Mouse (Mus musculus): ENCODE data around the gene Lamtor2. TPM values are rescaled to one million over a fixed set of nuclear protein-coding genes. Genes with fewer than 3 reads are reported as not detected.

Lamtor2 gene
- total and polyA plus RNA-seq, 3 experiments, result 125 to 188 TPM; not detected in 1

GRCm38 (mm10) chr3:88518411-88518810, 34.5 kb downstream of the Lamtor2 start:
- Histone ChIP-seq H3K4me1 (ENCODE audit: control insufficient read depth in 1 of 2, insufficient read depth in 2 of 2, low read length in 2 of 2) (peaks cover 6 to 19% of the 10 kb centered on the region in 2 experiments; a peak in 3 of 4 replicates), H3K4me3 (ENCODE audit: control insufficient read depth in 1 of 2, insufficient read depth in 1 of 2, low read depth in 2 of 2, low read length in 2 of 2) (no peak overlapping the region), H3K79me2 (ENCODE audit: control insufficient read depth, insufficient read depth, low read length, poor library complexity) (no peaks in the 10 kb centered on the region), H3K9ac (ENCODE audit: control insufficient read depth, low read depth, low read length, poor library complexity, severe bottlenecking) (no peak overlapping the region), H3K27ac (ENCODE audit: control insufficient read depth, low read depth, low read length) (no peak overlapping the region), H3K9me3 (replicated peaks; ENCODE audit: insufficient read depth, low read length) (no peaks in the 10 kb centered on the region), H3K27me3 (ENCODE audit: control insufficient read depth in 1 of 2, insufficient read depth in 2 of 2, low read length in 2 of 2) (no peaks in the 10 kb centered on the region), H3K36me3 (ENCODE audit: control insufficient read depth in 1 of 2, insufficient read depth in 2 of 2, low read length in 2 of 2) (peaks cover 0 to 13% of the 10 kb centered on the region in 2 experiments; a peak in 2 of 4 replicates)
- TF ChIP-seq USF1 (IDR thresholded peaks at IDR 0.05; ENCODE audit: low read depth, low read length) (no peak), ZC3H11A (IDR thresholded peaks at IDR 0.05; ENCODE audit: low read depth, low read length) (no peak), TCF12 (IDR thresholded peaks at IDR 0.05; ENCODE audit: low read depth, low read length) (no peak), MAFK (IDR thresholded peaks at IDR 0.05; ENCODE audit: borderline replicate concordance, low read depth, low read length) (no peak), MEF2A (IDR thresholded peaks at IDR 0.05; ENCODE audit: extremely low read depth, insufficient replicate concordance, low read depth, low read length, poor library complexity, severe bottlenecking) (no peak), MXI1 (IDR thresholded peaks at IDR 0.05; ENCODE audit: low read depth, low read length) (no peak), POLR2AphosphoS5 (IDR thresholded peaks at IDR 0.05; ENCODE audit: borderline replicate concordance, low read depth, low read length) (no peak)
- no peak for DNase-seq (ENCODE audit: low read depth, low spot score)

GRCm38 (mm10) chr3:88516407-88516806, 36.5 kb downstream of the Lamtor2 start:
- TF ChIP-seq GABPA (IDR thresholded peaks at IDR 0.05; ENCODE audit: low read depth, low read length) (no peak), NELFE (IDR thresholded peaks at IDR 0.05; ENCODE audit: low read depth, low read length) (no peak), ZC3H11A (IDR thresholded peaks at IDR 0.05; ENCODE audit: low read depth, low read length) (no peak), RCOR1 (IDR thresholded peaks at IDR 0.05; ENCODE audit: low read depth, low read length) (no peak), MAZ (IDR thresholded peaks at IDR 0.05; ENCODE audit: low read depth, low read length) (no peak), HCFC1 (IDR thresholded peaks at IDR 0.05; ENCODE audit: low read depth, low read length) (no peak), TBP (IDR thresholded peaks at IDR 0.05; ENCODE audit: low read depth, low read length) (no peak), MYB (IDR thresholded peaks at IDR 0.05; ENCODE audit: low read depth, low read length) (no peak), JUND (IDR thresholded peaks at IDR 0.05; ENCODE audit: low read depth, low read length) (no peak), USF2 (IDR thresholded peaks at IDR 0.05; ENCODE audit: borderline replicate concordance in 1 of 2, insufficient read depth in 1 of 2, low read depth in 1 of 2, low read length in 2 of 2) (no peak), MYC (IDR thresholded peaks at IDR 0.05; ENCODE audit: low read depth, low read length) (no peak), BHLHE40 (IDR thresholded peaks at IDR 0.05; ENCODE audit: borderline replicate concordance, low read depth, low read length) (no peak)
- no peak for DNase-seq (ENCODE audit: low read depth, low spot score)
- H3K4me3 ChIP-seq (ENCODE audit: control insufficient read depth in 1 of 2, insufficient read depth in 1 of 2, low read depth in 2 of 2, low read length in 2 of 2), result no peak overlapping the region
- no peak overlapping the region for H3K9ac ChIP-seq (ENCODE audit: control insufficient read depth, low read depth, low read length, poor library complexity, severe bottlenecking)
- peaks cover 0 to 29% of the 10 kb centered on the region in 2 experiments; a peak in 2 of 4 replicates for H3K36me3 ChIP-seq (ENCODE audit: control insufficient read depth in 1 of 2, insufficient read depth in 2 of 2, low read length in 2 of 2)
- no peaks in the 10 kb centered on the region for H3K27me3 ChIP-seq (ENCODE audit: control insufficient read depth in 1 of 2, insufficient read depth in 2 of 2, low read length in 2 of 2)
- peaks cover 19 to 35% of the 10 kb centered on the region in 2 experiments for H3K4me1 ChIP-seq (ENCODE audit: control insufficient read depth in 1 of 2, insufficient read depth in 2 of 2, low read length in 2 of 2)
- no peaks in the 10 kb centered on the region for H3K79me2 ChIP-seq (ENCODE audit: control insufficient read depth, insufficient read depth, low read length, poor library complexity)
- H3K9me3 ChIP-seq (replicated peaks; ENCODE audit: insufficient read depth, low read length), result no peaks in the 10 kb centered on the region
- H3K27ac ChIP-seq (ENCODE audit: control insufficient read depth, low read depth, low read length), result no peak overlapping the region

All from MEL (cell line).